In the genomic region with DNA sequence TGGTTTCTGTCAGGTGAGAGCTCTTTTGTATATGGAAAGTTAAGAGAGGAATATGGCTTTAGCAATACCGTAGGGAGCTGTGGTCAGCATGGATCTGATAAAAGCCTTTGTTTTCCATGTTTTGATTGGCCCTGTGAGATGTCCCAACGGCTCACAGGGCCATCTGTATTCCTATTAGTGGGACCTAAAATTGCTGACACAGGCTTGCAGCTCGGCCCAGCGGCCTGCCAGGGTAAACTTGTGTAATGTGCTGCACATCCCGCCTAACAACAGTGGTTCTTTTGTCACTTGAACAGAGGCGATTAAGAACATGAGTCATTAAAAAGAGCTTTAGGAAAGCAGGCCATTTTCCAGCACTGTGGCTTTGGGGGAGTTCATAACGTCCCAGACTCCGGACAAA, we compare ENCODE assay signal across 8 mouse cellular contexts.
DNase-seq lines count a peak whose midpoint lies in the region; ATAC-seq lines count a peak whose summit lies in the region.

No protein-coding gene starts in this region.

- H3K4me2 ChIP-seq in forebrain, embryonic 16.5 days (ENCODE audit: low read length) = no peak overlapping the region

- no peak overlapping the region for H3K9ac ChIP-seq in forebrain, embryonic 16.5 days (replicated peaks; ENCODE audit: low read depth, low read length)

- WGBS in forebrain, embryonic 16.5 days = 3% methylated on average over 8 of the region's 8 CpGs

- no peak overlapping the region for H3K4me3 ChIP-seq in forebrain, embryonic 16.5 days (replicated peaks; ENCODE audit: low read length)

- H3K9me3 ChIP-seq in forebrain, embryonic 16.5 days (ENCODE audit: control insufficient read depth, low read length) = no peaks in the 10 kb centered on the region

- peak; percentile 47 for DNase-seq in adrenal gland, postnatal 14 days
- no peak for DNase-seq in adrenal gland, postnatal 25 days
- DNase-seq in Muller cell, postnatal 12 days (ENCODE audit: inconsistent ontology term) = peak; percentile 93
- DNase-seq in heart, postnatal 4 days = peak; percentile 65
- DNase-seq in left cerebral cortex, postnatal 4 days = no peak

- no peaks in the 10 kb centered on the region for H3K27me3 ChIP-seq in forebrain, embryonic 16.5 days (replicated peaks; ENCODE audit: control insufficient read depth, insufficient read depth, low read length)

- ATAC-seq in forebrain, embryonic 16.5 days = peak; percentile 59
- ATAC-seq in megakaryocyte progenitor cell, adult 5-6 weeks (replicated peaks; ENCODE audit: poor library complexity) = 0 out of 2 replicates have a peak, but pooled peaks have one; percentile 19
- no peak for ATAC-seq in megakaryocyte-erythroid progenitor cell, adult 5-6 weeks (replicated peaks; ENCODE audit: low FRiP score, low TSS enrichment, poor library complexity, severe bottlenecking)

- H3K27ac ChIP-seq in forebrain, embryonic 16.5 days (ENCODE audit: low read length) = no peak overlapping the region

- peaks cover 5% of the 10 kb centered on the region for H3K4me1 ChIP-seq in forebrain, embryonic 16.5 days (replicated peaks; ENCODE audit: control insufficient read depth, insufficient read depth, low read length)

- no peaks in the 10 kb centered on the region for H3K36me3 ChIP-seq in forebrain, embryonic 16.5 days (ENCODE audit: control insufficient read depth, insufficient read depth)

- intact Hi-C loops in left cerebral cortex, postnatal 4 days (cut with DNase I) = no loop called here

Comparison
In these comparisons a context has a peak if more than half of its experiments do, and no peak if none do; other contexts are left out.
1. DNase-seq: peak in adrenal gland, postnatal 14 days (single experiment), Muller cell, postnatal 12 days (single experiment) and heart, postnatal 4 days (single experiment); none in adrenal gland, postnatal 25 days (single experiment) and left cerebral cortex, postnatal 4 days (single experiment).